Mouse (Mus musculus): ENCODE data around the gene Sptb. TPM values are rescaled to one million over a fixed set of nuclear protein-coding genes. Genes with fewer than 3 reads are reported as not detected.

Sptb gene
- polyA plus RNA-seq, 1 experiment = 0.42 TPM

GRCm38 (mm10) chr12:76582841-76583240, 127.5 kb downstream of the Sptb start:
- H3K27me3 ChIP-seq (ENCODE audit: control insufficient read depth, insufficient read depth, insufficient read length) = no peaks in the 10 kb centered on the region
- H3K79me2 ChIP-seq (ENCODE audit: control insufficient read depth, insufficient read depth) = no peaks in the 10 kb centered on the region
- H3K36me3 ChIP-seq (ENCODE audit: control insufficient read depth, insufficient read depth) = no peaks in the 10 kb centered on the region
- TF ChIP-seq REST (IDR thresholded peaks at IDR 0.05; ENCODE audit: insufficient read depth, insufficient read length) (no peak), MAX (IDR thresholded peaks at IDR 0.05; ENCODE audit: low read depth) (no peak), USF1 (IDR thresholded peaks at IDR 0.05; ENCODE audit: low read depth) (no peak), POLR2AphosphoS2 (IDR thresholded peaks at IDR 0.05; ENCODE audit: insufficient read length, low read depth) (peak; percentile 58), MYOD1 (IDR thresholded peaks at IDR 0.05; ENCODE audit: control insufficient read depth in 1 of 3, insufficient read length in 2 of 3, low read depth in 2 of 3) (no peak), TCF12 (IDR thresholded peaks at IDR 0.05; ENCODE audit: insufficient read depth, poor library complexity, severe bottlenecking) (no peak)
- H3ac ChIP-seq (ENCODE audit: control insufficient read depth, insufficient read length) = no peak overlapping the region
- H3K4me2 ChIP-seq (ENCODE audit: low read depth) = no peak overlapping the region
- H3K4me3 ChIP-seq = no peak overlapping the region

- Histone ChIP-seq H3K79me2 (ENCODE audit: control insufficient read depth, insufficient read depth) (no peaks in the 10 kb centered on the region), H3ac (ENCODE audit: control insufficient read depth, insufficient read length) (no peak overlapping the region), H3K4me2 (ENCODE audit: low read depth) (no peak overlapping the region), H3K4me3 (no peak overlapping the region), H3K36me3 (ENCODE audit: control insufficient read depth, insufficient read depth) (no peaks in the 10 kb centered on the region), H3K27me3 (ENCODE audit: control insufficient read depth, insufficient read depth, insufficient read length) (no peaks in the 10 kb centered on the region)
- TF ChIP-seq TCF12 (IDR thresholded peaks at IDR 0.05; ENCODE audit: insufficient read depth, poor library complexity, severe bottlenecking) (no peak), MYOD1 (IDR thresholded peaks at IDR 0.05; ENCODE audit: control insufficient read depth in 1 of 3, insufficient read length in 2 of 3, low read depth in 2 of 3) (no peak), CEBPB (IDR thresholded peaks at IDR 0.05; ENCODE audit: insufficient read depth, poor library complexity, severe bottlenecking) (no peak), TCF3 (IDR thresholded peaks at IDR 0.05; ENCODE audit: insufficient read length, low read depth) (no peak), E2F4 (IDR thresholded peaks at IDR 0.05; ENCODE audit: insufficient read depth) (no peak), POLR2AphosphoS2 (IDR thresholded peaks at IDR 0.05; ENCODE audit: insufficient read length, low read depth) (no peak), REST (IDR thresholded peaks at IDR 0.05; ENCODE audit: insufficient read depth, insufficient read length) (no peak), SRF (IDR thresholded peaks at IDR 0.05; ENCODE audit: control insufficient read depth, insufficient read length, low read depth) (no peak)
These were observed 128.2 kb downstream of the Sptb start for GRCm38 (mm10) chr12:76582139-76582538.

- H3K27me3 ChIP-seq (ENCODE audit: control insufficient read depth, insufficient read depth, insufficient read length) = no peaks in the 10 kb centered on the region
- no peak overlapping the region for H3ac ChIP-seq (ENCODE audit: control insufficient read depth, insufficient read length)
- no peak for TF ChIP-seq E2F4 (IDR thresholded peaks at IDR 0.05; ENCODE audit: insufficient read depth)
- TF ChIP-seq TCF3 (IDR thresholded peaks at IDR 0.05; ENCODE audit: insufficient read length, low read depth) = no peak
- TF ChIP-seq POLR2AphosphoS2 (IDR thresholded peaks at IDR 0.05; ENCODE audit: insufficient read length, low read depth) = no peak
- TF ChIP-seq SRF (IDR thresholded peaks at IDR 0.05; ENCODE audit: control insufficient read depth, insufficient read length, low read depth) = no peak
- TF ChIP-seq TCF12 (IDR thresholded peaks at IDR 0.05; ENCODE audit: insufficient read depth, poor library complexity, severe bottlenecking) = no peak
- no peak for TF ChIP-seq CEBPB (IDR thresholded peaks at IDR 0.05; ENCODE audit: insufficient read depth, poor library complexity, severe bottlenecking)
- no peak for TF ChIP-seq POLR2A (IDR thresholded peaks at IDR 0.05; ENCODE audit: insufficient read length, low read depth)
- TF ChIP-seq REST (IDR thresholded peaks at IDR 0.05; ENCODE audit: insufficient read depth, insufficient read length) = no peak
- TF ChIP-seq MYOD1 (IDR thresholded peaks at IDR 0.05; ENCODE audit: control insufficient read depth in 1 of 3, insufficient read length in 2 of 3, low read depth in 2 of 3) = no peak
- no peak for TF ChIP-seq MAX (IDR thresholded peaks at IDR 0.05; ENCODE audit: low read depth)
- no peak overlapping the region for H3K4me3 ChIP-seq
- H3K36me3 ChIP-seq (ENCODE audit: control insufficient read depth, insufficient read depth) = no peaks in the 10 kb centered on the region
- no peak overlapping the region for H3K4me2 ChIP-seq (ENCODE audit: low read depth)
- no peaks in the 10 kb centered on the region for H3K79me2 ChIP-seq (ENCODE audit: control insufficient read depth, insufficient read depth)
These were observed 130.5 kb downstream of the Sptb start for GRCm38 (mm10) chr12:76579806-76580205.

GRCm38 (mm10) chr12:76578465-76578864, 131.9 kb downstream of the Sptb start:
- no peak overlapping the region for H3K4me3 ChIP-seq
- TF ChIP-seq MYOD1 (IDR thresholded peaks at IDR 0.05; ENCODE audit: control insufficient read depth in 1 of 3, insufficient read length in 2 of 3, low read depth in 2 of 3) = no peak
- no peak for TF ChIP-seq TCF3 (IDR thresholded peaks at IDR 0.05; ENCODE audit: insufficient read length, low read depth)
- no peak for TF ChIP-seq POLR2A (IDR thresholded peaks at IDR 0.05; ENCODE audit: insufficient read length, low read depth)
- no peak for TF ChIP-seq SRF (IDR thresholded peaks at IDR 0.05; ENCODE audit: control insufficient read depth, insufficient read length, low read depth)
- H3K36me3 ChIP-seq (ENCODE audit: control insufficient read depth, insufficient read depth) = peaks cover 6% of the 10 kb centered on the region
- no peak overlapping the region for H3K4me2 ChIP-seq (ENCODE audit: low read depth)
- H3K27me3 ChIP-seq (ENCODE audit: control insufficient read depth, insufficient read depth, insufficient read length) = no peaks in the 10 kb centered on the region
- H3K79me2 ChIP-seq (ENCODE audit: control insufficient read depth, insufficient read depth) = no peaks in the 10 kb centered on the region
- H3ac ChIP-seq (ENCODE audit: control insufficient read depth, insufficient read length) = no peak overlapping the region

GRCm38 (mm10) chr12:76577858-76578257, 132.5 kb downstream of the Sptb start:
- Histone ChIP-seq H3K4me3 (no peak overlapping the region), H3K27me3 (ENCODE audit: control insufficient read depth, insufficient read depth, insufficient read length) (no peaks in the 10 kb centered on the region), H3K36me3 (ENCODE audit: control insufficient read depth, insufficient read depth) (peaks cover 6% of the 10 kb centered on the region), H3ac (ENCODE audit: control insufficient read depth, insufficient read length) (no peak overlapping the region), H3K4me2 (ENCODE audit: low read depth) (no peak overlapping the region), H3K79me2 (ENCODE audit: control insufficient read depth, insufficient read depth) (no peaks in the 10 kb centered on the region)
- TF ChIP-seq POLR2A (IDR thresholded peaks at IDR 0.05; ENCODE audit: insufficient read length, low read depth) (no peak), CEBPB (IDR thresholded peaks at IDR 0.05; ENCODE audit: insufficient read depth, poor library complexity, severe bottlenecking) (no peak), TCF3 (IDR thresholded peaks at IDR 0.05; ENCODE audit: insufficient read length, low read depth) (no peak), TCF12 (IDR thresholded peaks at IDR 0.05; ENCODE audit: insufficient read depth, poor library complexity, severe bottlenecking) (no peak), MAX (IDR thresholded peaks at IDR 0.05; ENCODE audit: low read depth) (no peak), MYOD1 (IDR thresholded peaks at IDR 0.05; ENCODE audit: control insufficient read depth in 1 of 3, insufficient read length in 2 of 3, low read depth in 2 of 3) (no peak), SRF (IDR thresholded peaks at IDR 0.05; ENCODE audit: control insufficient read depth, insufficient read length, low read depth) (no peak), POLR2AphosphoS2 (IDR thresholded peaks at IDR 0.05; ENCODE audit: insufficient read length, low read depth) (no peak), E2F4 (IDR thresholded peaks at IDR 0.05; ENCODE audit: insufficient read depth) (no peak), MYOG (IDR thresholded peaks at IDR 0.05; ENCODE audit: control insufficient read depth in 1 of 3, insufficient read depth in 1 of 3, insufficient read length in 2 of 3, low read depth in 2 of 3) (no peak), USF1 (IDR thresholded peaks at IDR 0.05; ENCODE audit: low read depth) (no peak), REST (IDR thresholded peaks at IDR 0.05; ENCODE audit: insufficient read depth, insufficient read length) (no peak)
